Mouse (Mus musculus): ENCODE results near the gene Hnrnpll. TPM values are rescaled to one million over a fixed set of nuclear protein-coding genes. Genes with fewer than 3 reads are reported as not detected.
A peak's percentile ranks its signal among the peaks of the same experiment; 100 is the strongest.

Gene Hnrnpll
- polyA plus RNA-seq (2016; fragmentation: Nextera tagmentation; extraction: Ambion mirVana): 126 and 130 TPM in 2 replicates

DNA sequence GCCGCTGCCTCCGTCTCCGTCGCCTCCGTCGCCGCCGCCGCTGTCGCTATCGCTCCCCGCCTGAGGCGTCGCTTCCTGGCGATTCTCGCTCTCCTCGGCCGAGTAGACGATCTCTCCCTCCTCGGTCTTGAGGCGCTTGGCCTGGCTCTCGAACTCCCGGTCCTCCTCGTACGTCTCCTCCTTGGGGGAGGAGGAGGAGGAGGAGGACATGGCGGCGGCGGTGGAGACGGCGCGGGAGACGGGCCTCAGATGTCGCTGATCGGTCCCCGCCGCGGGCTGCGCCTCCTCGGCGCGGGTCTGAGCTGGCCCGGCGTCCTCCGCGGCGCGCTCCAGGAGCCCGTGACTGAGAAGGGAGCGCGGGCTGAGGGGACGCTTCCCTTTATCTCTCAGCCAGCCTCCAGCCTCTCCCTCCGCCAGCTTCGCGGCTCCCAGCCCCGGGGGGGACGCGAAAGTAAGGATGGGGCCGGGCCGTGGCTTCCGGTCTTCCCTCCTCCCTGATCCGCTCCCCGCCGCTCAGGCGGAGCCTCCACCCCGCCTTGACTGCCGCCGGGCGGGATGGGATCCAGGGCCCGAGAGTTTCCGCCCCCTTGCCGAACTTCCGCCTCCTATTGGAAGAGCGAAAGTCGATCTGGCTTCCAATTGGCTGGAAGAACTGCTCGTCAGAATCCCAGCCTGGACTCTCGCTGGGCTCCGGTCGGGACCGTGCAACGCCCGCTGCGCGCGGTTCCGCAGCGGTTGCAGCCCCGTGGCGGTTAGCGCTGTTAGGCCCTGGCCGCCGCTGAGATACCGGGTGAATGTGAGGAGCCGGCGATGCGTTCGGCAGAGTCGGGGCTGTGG lies at the start of gene Hnrnpll:
Gene Hnrnpll (minus strand): TSS at position 552 of the 837 bp plus-strand sequence.
- H3K27me3 ChIP-seq: no peaks in the 10 kb centered on the region
- H3K27ac ChIP-seq: peak within 1 kb of the TSS; percentile 100
- under 1% methylated on average over 75 of the region's 97 CpGs for WGBS
- peak; percentile 99 for ATAC-seq (ENCODE audit: low FRiP score)
- peaks cover 31% of the 10 kb centered on the region for H3K4me1 ChIP-seq
- peak within 1 kb of the TSS; percentile 75 for H3K4me3 ChIP-seq (replicated peaks)
- 0 out of 2 replicates have a peak, but pooled peaks cover 4% of the 10 kb centered on the region for H3K36me3 ChIP-seq (replicated peaks)
- H3K9me3 ChIP-seq: no peaks in the 10 kb centered on the region
- peak within 1 kb of the TSS; percentile 61 for H3K4me2 ChIP-seq
- H3K9ac ChIP-seq: peak within 1 kb of the TSS; percentile 98

DNA sequence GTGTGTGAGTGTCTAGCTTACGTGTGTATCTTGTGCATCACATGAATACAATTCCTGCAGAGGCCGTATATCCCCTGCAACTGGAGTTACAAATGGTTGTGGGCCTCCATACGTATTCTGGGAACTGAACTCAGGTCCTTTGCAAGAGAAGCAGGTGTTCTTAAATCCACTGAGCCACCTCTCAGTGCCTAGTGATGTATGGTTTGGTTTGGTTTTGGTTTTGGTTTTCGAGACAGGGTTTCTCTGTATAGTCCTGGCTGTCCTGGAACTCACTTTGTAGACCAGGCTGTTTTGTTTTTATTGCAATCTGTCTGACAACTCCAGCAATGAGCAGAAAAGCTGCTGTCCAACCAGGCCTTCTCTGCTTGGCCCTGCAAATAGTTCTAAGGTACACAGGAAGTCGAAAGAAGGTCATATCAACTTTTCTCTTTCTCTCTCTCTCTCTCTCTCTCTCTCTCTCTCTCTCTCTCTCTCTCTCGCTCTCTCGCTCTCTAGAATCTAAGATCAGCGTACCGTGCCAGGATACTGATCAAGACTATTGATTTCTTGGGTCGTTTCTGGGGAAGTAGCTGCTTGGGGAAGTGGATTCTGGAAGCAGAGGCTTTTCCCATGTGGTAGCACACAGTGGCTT lies 43.3 kb upstream of the Hnrnpll start:
- H3K4me1 ChIP-seq: no peaks in the 10 kb centered on the region
- no peaks in the 10 kb centered on the region for H3K36me3 ChIP-seq (replicated peaks)
- ATAC-seq (ENCODE audit: low FRiP score): no peak
- no peak overlapping the region for H3K4me2 ChIP-seq
- no peaks in the 10 kb centered on the region; the same call in 1 of the 2 replicates for H3K9me3 ChIP-seq
- 87% methylated on average over 10 of the region's 10 CpGs for WGBS
- H3K27ac ChIP-seq: no peak overlapping the region
- H3K9ac ChIP-seq: no peak overlapping the region
- H3K27me3 ChIP-seq: no peaks in the 10 kb centered on the region
- no peak overlapping the region for H3K4me3 ChIP-seq (replicated peaks)

DNA sequence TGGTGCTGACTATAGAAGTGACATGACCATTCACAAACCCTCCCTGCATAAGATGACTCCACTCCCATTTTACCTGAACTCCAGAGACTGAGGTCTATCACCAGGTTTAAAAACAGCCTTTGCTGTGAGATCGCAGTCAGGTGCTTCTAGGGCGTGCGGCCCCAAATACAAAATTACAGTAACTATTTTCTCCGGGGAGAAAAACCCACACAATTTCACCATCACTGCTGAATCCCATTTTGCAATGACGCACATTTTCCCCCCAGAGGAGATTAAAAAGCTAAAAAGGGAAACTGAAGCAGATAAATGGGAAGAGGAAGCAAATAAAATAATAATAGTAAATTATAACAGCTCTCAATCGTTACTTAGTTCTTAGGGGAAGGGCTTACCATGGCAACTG lies 37.7 kb upstream of the Hnrnpll start:
- no peak overlapping the region for H3K9ac ChIP-seq
- no peak overlapping the region for H3K4me3 ChIP-seq (replicated peaks)
- no peak for ATAC-seq (ENCODE audit: low FRiP score)
- H3K4me2 ChIP-seq: no peak overlapping the region
- 92% methylated on average over 6 of the region's 6 CpGs for WGBS
- H3K9me3 ChIP-seq: no peaks in the 10 kb centered on the region
- no peaks in the 10 kb centered on the region for H3K27me3 ChIP-seq
- H3K4me1 ChIP-seq: peaks cover 13% of the 10 kb centered on the region
- no peaks in the 10 kb centered on the region for H3K36me3 ChIP-seq (replicated peaks)
- H3K27ac ChIP-seq: no peak overlapping the region

DNA sequence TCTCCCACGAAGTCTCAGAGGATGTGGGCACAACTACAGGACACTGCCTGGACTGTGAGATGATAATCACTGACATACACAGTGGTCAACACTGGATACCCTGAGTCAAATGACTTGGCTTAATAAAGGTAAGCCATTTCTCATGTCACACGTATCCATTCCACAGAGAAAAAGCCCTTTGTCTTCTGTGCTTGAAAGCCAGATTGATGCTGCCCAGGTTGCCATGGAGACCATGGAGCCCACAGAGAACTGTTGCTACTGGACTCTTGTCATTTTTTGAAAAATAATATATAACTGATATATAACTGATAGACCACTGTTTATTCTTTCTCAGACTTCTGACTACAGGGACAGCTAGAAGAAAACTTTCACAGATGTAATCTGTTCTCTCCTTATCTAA lies 35.1 kb upstream of the Hnrnpll start:
- ATAC-seq (ENCODE audit: low FRiP score): no peak; the same call in 1 of the 2 replicates
- WGBS: 43% methylated on average over 2 of the region's 2 CpGs

DNA sequence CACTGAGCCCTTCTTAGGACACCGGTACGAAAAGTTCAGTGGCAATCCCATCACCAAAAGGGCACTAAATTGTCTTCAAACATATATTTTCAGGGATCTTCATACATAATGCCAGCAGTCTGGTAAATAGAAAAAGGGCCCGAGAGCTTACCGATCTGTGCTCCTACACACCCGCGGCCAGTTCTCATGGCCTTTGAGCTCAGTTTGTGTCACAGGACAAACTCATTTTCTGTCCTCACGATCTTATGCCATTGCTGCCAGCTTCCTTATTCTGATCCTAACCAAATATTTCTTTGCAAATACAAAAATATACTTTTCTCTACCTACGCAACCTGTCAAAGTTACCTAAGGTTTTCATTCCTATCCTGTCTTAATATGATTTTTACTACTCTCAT lies 34.6 kb upstream of the Hnrnpll start:
- Histone ChIP-seq H3K9ac (no peak overlapping the region), H3K4me2 (no peak overlapping the region), H3K4me3 (replicated peaks) (no peak overlapping the region), H3K27me3 (no peaks in the 10 kb centered on the region), H3K36me3 (replicated peaks) (no peaks in the 10 kb centered on the region), H3K4me1 (peaks cover 13% of the 10 kb centered on the region), H3K27ac (no peak overlapping the region), H3K9me3 (no peaks in the 10 kb centered on the region)
- no peak for ATAC-seq (ENCODE audit: low FRiP score)
- 92% methylated on average over 8 of the region's 8 CpGs for WGBS

More for the DNA sequence above, 35.1 kb upstream of the Hnrnpll start:
- Histone ChIP-seq H3K27ac (no peak overlapping the region), H3K4me3 (replicated peaks) (no peak overlapping the region), H3K9me3 (no peaks in the 10 kb centered on the region), H3K36me3 (replicated peaks) (no peaks in the 10 kb centered on the region), H3K9ac (no peak overlapping the region), H3K4me1 (peaks cover 13% of the 10 kb centered on the region), H3K27me3 (no peaks in the 10 kb centered on the region), H3K4me2 (no peak overlapping the region)

DNA sequence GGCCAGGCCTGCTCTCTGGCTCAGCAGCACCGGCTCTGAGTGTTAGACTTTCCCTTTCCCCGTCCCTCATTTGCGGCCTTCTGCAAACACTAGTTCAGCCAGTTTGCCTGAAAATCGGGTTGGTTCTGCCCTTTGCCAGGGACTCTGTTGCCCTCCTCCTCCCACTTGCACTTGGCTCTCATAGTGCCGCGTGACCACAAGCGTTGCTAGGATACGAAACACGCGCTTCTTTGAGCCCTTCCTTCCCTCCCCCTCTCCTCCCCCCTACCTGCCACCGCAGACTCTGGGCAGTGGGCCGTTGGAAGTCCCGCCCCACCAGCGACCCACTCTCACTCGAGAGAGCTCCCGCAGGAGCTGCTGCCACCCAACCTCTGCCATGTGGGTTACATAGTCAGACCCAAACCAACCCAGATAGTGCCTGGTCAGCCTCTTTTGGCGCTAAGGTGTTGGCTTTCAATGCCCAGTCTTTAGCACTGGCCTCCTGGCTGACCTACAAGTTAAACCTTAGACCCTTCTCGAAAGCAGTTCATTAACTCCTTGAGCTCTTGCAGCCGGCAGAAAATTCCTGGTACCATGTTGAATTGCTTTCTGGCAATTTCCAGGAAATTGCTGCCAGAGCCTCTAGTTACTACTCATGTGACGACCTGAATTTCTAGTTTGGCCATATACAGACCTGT lies 34.0 kb upstream of the Hnrnpll start:
- WGBS: 14% methylated on average over 20 of the region's 20 CpGs
- Histone ChIP-seq H3K27ac (no peak overlapping the region), H3K36me3 (replicated peaks) (no peaks in the 10 kb centered on the region), H3K9me3 (no peaks in the 10 kb centered on the region), H3K9ac (no peak overlapping the region; the same call in 1 of the 2 replicates), H3K4me2 (peak overlapping the region; percentile 45), H3K4me1 (peaks cover 13% of the 10 kb centered on the region), H3K4me3 (replicated peaks) (no peak overlapping the region), H3K27me3 (no peaks in the 10 kb centered on the region)
- ATAC-seq (ENCODE audit: low FRiP score): peak; percentile 88

DNA sequence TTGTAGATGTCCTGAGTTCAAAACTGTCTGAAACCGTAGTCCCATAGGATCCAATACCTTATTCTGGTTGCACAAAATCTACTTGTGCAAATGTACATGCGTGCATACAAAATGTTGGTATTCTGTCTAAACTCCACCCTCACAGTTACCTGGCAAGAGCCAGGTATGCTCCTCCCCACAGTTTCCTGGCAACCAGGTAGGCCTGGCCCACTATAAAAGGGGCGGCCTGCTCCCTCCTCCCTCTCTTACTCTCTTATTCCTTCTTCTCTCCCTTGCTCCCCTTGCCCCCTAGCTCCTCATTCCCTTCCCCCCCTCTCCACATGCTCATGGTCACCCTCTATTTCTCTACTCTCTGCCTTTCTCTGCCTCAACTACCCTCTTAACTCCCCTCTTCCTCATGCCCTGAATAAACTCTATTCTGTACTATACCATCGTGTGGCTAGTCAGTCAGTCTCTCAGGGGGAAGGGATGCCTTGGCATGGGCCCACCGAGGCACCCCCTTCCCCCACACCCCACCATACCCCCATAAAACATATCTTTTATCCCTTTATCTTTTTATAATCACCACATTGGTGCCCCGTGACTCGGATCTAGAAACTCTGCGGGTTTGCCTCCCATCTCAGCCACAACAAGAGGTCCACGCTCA lies 33.2 kb upstream of the Hnrnpll start:
- WGBS: 88% methylated on average over 9 of the region's 9 CpGs
- Histone ChIP-seq H3K27ac (no peak overlapping the region), H3K9me3 (no peaks in the 10 kb centered on the region), H3K4me1 (peaks cover 13% of the 10 kb centered on the region), H3K4me3 (replicated peaks) (no peak overlapping the region), H3K9ac (no peak overlapping the region; the same call in 1 of the 2 replicates), H3K27me3 (no peaks in the 10 kb centered on the region), H3K36me3 (replicated peaks) (no peaks in the 10 kb centered on the region), H3K4me2 (peak overlapping the region; percentile 45)
- ATAC-seq (ENCODE audit: low FRiP score): no peak

DNA sequence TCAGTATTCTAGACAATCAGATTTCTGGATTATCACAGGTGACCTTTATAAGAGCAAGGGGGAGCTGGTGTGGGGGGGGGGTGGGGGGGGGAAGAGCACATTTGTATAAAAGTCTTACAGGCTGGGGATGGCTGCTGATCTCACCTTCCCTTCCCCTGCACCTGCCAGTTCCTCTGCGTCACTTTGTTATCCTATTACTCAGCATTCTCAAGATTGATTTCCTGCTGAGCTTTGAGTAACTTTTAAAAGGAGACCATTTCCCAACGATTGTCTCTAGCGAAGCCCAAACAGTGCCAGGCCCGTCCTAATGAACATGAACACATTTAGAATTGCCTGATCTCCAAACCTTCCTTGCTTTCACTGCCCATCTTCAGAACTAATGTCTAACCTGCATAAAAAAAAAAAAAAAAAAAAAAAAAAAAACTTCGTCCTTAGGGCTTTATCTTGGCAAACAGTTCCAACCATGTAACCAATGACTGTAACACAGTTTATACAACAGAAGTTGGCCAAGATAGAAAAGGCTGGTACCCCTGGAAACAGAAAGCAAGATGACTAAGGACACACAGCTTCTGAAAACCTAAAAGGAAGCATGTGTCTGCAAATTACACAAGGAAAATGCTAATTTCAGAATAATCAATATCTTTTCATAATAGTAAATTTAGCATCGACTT lies 29.9 kb upstream of the Hnrnpll start:
- no peaks in the 10 kb centered on the region for H3K9me3 ChIP-seq
- no peak overlapping the region for H3K4me2 ChIP-seq
- H3K36me3 ChIP-seq (replicated peaks): no peaks in the 10 kb centered on the region
- H3K27ac ChIP-seq: no peak overlapping the region
- no peaks in the 10 kb centered on the region for H3K27me3 ChIP-seq
- H3K4me3 ChIP-seq (replicated peaks): no peak overlapping the region
- WGBS: 46% methylated on average over 6 of the region's 6 CpGs
- peaks cover 13% of the 10 kb centered on the region for H3K4me1 ChIP-seq
- no peak overlapping the region for H3K9ac ChIP-seq
- ATAC-seq (ENCODE audit: low FRiP score): no peak

DNA sequence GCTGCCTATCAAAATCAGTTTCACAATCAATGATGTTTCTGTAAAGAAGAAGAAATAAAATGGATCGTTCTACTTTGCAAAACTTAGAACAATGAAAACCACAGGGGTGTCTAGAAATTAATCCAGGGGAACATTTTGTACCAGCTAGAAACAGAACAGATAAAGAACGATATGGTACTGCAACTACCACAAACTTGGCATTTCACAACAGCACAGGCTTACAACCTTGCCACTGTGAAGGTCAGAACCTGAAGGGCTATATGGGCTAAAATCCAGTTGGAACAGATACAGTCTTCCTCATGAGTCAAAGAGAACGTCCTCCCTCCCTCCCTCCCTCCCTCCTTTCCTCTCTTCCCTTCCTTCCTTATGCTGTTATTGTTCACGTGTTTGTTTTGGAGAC lies 28.4 kb upstream of the Hnrnpll start:
- no peak for ATAC-seq (ENCODE audit: low FRiP score)
- Histone ChIP-seq H3K9ac (no peak overlapping the region), H3K36me3 (replicated peaks) (no peaks in the 10 kb centered on the region), H3K4me1 (peaks cover 4% of the 10 kb centered on the region), H3K27me3 (no peaks in the 10 kb centered on the region), H3K27ac (no peak overlapping the region), H3K9me3 (no peaks in the 10 kb centered on the region), H3K4me2 (no peak overlapping the region), H3K4me3 (replicated peaks) (no peak overlapping the region)
- WGBS: 86% methylated on average over 4 of the region's 4 CpGs

DNA sequence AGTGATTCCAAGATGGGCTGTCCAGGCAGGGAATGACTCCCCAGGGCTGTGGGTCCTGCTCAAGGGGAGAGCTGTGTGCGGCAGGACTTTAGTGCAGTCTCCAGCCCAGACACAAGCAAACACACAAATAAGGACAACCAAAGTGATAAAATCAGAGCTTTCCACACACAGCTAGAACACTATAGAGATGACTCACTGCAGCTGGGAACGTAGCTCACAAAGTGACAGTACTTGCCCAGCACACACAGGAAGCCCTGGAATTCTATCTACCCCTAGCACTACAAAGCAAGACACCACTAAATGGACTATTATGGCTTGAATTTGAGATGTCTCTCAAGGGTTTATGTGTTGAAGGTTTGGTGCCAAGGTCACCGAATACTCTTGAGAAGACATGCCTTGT lies 26.0 kb upstream of the Hnrnpll start:
- 94% methylated on average over 3 of the region's 3 CpGs for WGBS
- no peak overlapping the region for H3K4me3 ChIP-seq (replicated peaks)
- H3K27me3 ChIP-seq: no peaks in the 10 kb centered on the region
- no peak overlapping the region for H3K4me2 ChIP-seq
- no peaks in the 10 kb centered on the region for H3K9me3 ChIP-seq
- H3K4me1 ChIP-seq: no peaks in the 10 kb centered on the region
- H3K27ac ChIP-seq: no peak overlapping the region
- no peak overlapping the region for H3K9ac ChIP-seq
- no peak for ATAC-seq (ENCODE audit: low FRiP score)
- H3K36me3 ChIP-seq (replicated peaks): no peaks in the 10 kb centered on the region

DNA sequence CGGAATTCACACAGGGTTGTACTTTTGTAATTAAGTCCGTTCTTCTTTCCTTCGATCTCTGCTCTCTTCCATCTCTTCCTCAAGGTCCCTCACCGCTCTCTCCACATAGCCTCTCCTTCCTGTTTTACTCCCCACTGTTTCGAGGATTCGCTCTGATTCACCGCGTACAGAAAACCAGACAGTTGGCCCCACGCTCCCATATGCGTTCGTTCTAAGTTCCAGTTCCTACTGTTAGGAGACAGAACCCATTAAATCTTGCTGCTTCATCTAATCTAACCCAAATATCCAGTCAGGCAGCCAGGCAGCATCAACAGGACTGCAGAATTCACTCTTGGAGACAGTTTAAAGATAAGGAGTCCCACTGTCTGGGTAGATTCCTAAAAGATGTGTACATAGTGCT lies 24.5 kb upstream of the Hnrnpll start:
- no peak overlapping the region for H3K9ac ChIP-seq
- no peak overlapping the region for H3K27ac ChIP-seq
- WGBS: 94% methylated on average over 11 of the region's 11 CpGs
- no peaks in the 10 kb centered on the region for H3K4me1 ChIP-seq
- H3K4me3 ChIP-seq (replicated peaks): no peak overlapping the region
- H3K4me2 ChIP-seq: no peak overlapping the region
- no peak for ATAC-seq (ENCODE audit: low FRiP score)
- no peaks in the 10 kb centered on the region for H3K36me3 ChIP-seq (replicated peaks)
- H3K9me3 ChIP-seq: no peaks in the 10 kb centered on the region
- H3K27me3 ChIP-seq: no peaks in the 10 kb centered on the region
